Mouse (Mus musculus) B cell, adult 62 days (primary cell): ENCODE results near the gene Zfp616. TPM values are rescaled to one million over a fixed set of nuclear protein-coding genes. Genes with fewer than 3 reads are reported as not detected.

Source experiments
- total RNA-seq: library from RNA; stranded (reverse); gene quantifications from 4 replicates; pipeline ENCODE4 v1.2.4, GENCODE M21; 2023

The Zfp616 gene
- not detected in 4 replicates for total RNA-seq

GRCm38 (mm10) chr11:74069655-74070054 lies at the start of gene Zfp616:
Gene Zfp616 (plus strand): TSS chr11:74069955.

GRCm38 (mm10) chr11:74056451-74056850 lies 13.3 kb upstream of the Zfp616 start, which contains the start of the genes Olfr139 and Olfr399:
Gene Olfr139 (minus strand): TSS chr11:74056551.
Gene Olfr399 (minus strand): TSS chr11:74056615.

GRCm38 (mm10) chr11:74113412-74113811 lies 43.7 kb downstream of the Zfp616 start, which contains the start of gene Olfr401:
Gene Olfr401 (plus strand): TSS chr11:74113712.

Other genes starting within 250 kb of the Zfp616 start
- not detected in 4 replicates for gene Olfr393, start 218.5 kb upstream of the Zfp616 start, total RNA-seq
- not detected in 4 replicates for gene Olfr394, start 179.2 kb upstream of the Zfp616 start, total RNA-seq
- gene Olfr395, start 160.7 kb upstream of the Zfp616 start, total RNA-seq = not detected in 4 replicates
- not detected in 4 replicates for gene Olfr23, start 133.3 kb upstream of the Zfp616 start, total RNA-seq
- gene Olfr397, start 109.1 kb upstream of the Zfp616 start, total RNA-seq = not detected in 4 replicates
- not detected in 4 replicates for gene Olfr398, start 79.5 kb upstream of the Zfp616 start, total RNA-seq
- gene Olfr139, start 13.4 kb upstream of the Zfp616 start, total RNA-seq = not detected in 4 replicates
- gene Olfr399, start 13.3 kb upstream of the Zfp616 start, total RNA-seq = not detected in 4 replicates
- not detected in 4 replicates for gene Olfr401, start 43.8 kb downstream of the Zfp616 start, total RNA-seq
- gene Olfr402, start 83.6 kb downstream of the Zfp616 start, total RNA-seq = not detected in 4 replicates
- not detected in 4 replicates for gene Olfr403, start 116.3 kb downstream of the Zfp616 start, total RNA-seq
- not detected in 4 replicates for gene Olfr43, start 141.4 kb downstream of the Zfp616 start, total RNA-seq
- not detected in 4 replicates for gene Olfr406, start 189.9 kb downstream of the Zfp616 start, total RNA-seq
- not detected in 4 replicates for gene Olfr59, start 213.8 kb downstream of the Zfp616 start, total RNA-seq